Mouse (Mus musculus) right cerebral cortex, postnatal 14 days (tissue): ENCODE data around the gene Ipo5.

Experiments
- DNase-seq: peaks from one replicate; pipeline ENCODE4 v3.0.0; 2022

Ipo5 gene

GRCm38 (mm10) chr14:120910733-120911324, at the start of gene Ipo5:
Gene Ipo5, plus strand, starts transcription at chr14:120911224.
- peak; percentile 96 for DNase-seq

DNA sequence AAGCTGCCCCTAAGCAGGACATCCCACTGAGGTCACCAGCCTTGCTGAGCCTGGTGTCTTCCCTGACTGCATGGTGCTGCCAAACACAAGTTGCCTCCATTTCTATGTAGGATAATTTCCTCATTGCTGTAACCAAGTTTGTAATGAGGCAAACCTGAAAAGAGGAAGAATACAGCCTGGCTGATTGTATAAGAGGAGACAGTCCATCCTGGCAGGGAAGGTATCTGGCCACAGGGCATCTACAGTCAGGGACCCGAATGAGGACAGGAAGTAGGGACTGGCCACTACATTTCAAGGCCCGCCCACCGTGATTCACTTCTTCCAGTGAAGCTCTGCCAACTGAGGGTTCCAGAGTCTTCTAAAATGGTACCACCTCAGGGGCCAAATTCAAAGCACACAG, 47.8 kb upstream of the Ipo5 start:
- no peak for DNase-seq

DNA sequence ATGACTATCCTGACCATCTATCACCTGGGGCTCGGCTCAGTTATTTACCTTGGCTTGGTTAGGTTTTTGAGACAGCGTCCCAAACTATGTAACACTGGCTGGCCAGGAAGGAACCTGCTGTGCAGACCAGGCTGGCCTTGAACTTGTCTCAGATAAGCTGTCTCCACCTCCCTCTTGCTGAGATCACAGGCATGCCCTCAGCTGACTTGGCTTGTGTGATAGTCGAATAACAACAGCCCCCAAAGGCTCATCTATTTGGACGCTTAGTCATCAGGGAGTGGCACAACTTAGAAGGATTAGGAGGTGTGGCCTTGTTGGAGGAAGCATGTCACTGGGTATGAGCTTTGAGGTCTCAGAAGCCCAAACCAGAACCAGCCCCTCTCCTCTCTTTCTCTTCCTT, 46.1 kb upstream of the Ipo5 start:
- DNase-seq: no peak

DNA sequence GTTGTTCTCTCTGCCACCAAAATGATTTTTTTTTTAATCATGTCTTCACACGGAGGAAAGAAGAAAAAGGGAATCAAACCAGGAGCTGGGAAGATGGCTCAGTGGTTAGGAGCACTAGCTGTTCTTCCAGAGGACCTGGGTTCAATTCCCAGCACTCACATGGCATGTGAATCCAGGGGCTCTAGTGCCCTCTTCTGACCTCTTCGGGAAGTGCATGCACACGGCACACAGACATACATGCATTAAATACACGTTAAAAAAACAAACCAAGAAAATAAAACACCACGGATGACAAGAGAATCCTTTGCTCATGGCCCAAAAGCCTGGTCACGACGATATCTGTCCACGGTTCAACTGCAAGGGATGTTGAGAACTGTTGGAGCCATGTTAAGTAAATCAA, 44.5 kb upstream of the Ipo5 start:
- peak; percentile 6 for DNase-seq

DNA sequence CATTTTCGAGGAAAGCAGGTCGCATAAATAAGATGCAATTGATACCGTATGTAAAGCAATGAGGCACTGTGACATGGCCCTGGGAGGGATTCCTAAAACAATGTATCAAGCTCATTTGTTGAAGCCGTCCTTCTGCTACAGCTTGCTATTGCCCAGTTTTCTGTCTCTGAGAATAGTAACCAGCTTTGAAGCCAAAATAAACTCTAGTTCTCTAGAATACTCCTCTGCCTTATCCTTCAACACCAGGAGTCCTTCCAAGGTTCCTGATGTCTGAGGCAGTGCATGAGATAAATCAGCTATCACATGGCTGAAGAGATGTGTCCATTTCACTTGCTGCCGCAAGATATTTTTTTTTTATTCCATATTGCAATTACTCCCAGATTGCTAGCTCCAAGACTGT, 43.9 kb upstream of the Ipo5 start:
- no peak for DNase-seq

DNA sequence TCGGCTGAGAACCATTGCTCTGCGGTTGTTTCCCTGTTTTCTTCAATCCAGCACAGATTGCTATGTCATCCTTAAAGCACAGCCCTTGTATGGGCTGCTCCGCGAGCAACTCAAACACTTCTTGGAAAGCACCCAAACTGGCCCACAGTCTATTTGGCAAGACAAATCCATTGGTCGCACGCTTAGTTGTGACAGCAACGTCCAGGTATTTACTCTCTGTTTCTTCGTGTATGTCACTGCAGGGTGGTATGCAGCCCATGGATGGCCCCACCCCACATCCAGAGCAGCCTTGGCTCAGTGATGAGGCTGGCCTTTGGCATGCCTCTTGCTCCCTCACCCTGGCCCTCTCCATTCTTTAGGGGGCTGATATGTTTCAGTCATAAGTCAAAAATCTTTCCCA, 42.5 kb upstream of the Ipo5 start:
- DNase-seq: peak; percentile 35

DNA sequence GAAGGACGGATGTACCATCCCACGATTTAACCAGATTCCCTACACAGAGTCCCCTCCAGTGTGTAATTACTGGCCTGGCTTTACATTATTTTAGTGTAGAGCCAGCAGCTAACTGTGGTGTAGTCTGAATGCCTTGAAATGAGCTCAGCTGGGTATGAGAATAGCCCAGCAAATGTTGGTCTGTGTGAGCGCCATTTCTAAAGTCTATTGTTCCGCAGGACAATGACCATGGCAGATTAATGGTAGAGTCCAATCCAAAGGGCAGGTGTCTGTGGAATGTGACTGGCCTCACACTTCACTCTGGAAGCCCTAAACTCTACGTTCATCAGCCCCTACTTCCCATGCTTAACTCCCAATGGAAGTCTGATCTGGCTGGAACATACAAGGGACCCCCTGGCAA, 40.3 kb upstream of the Ipo5 start:
- no peak for DNase-seq

GRCm38 (mm10) chr14:120874397-120874796, 36.6 kb upstream of the Ipo5 start:
- DNase-seq: no peak

DNA sequence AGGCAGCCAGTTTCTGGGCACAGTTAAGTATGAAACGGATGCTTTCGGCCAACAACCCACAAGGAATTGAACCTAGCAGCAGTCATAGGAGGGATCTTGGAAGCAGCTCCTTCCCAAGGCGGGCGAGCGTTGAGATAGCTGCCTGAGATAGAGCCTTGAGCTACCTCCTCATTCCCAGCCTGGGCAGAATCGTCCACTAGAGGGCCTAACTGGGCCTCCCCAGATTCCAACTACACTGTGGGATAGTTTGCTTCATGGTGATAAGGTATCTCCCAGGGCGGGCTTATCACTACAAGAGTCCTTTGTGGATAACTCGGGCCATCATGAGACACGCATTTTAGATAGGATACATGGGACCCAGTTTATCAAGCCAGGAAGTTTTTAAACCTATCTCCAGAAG, 35.9 kb upstream of the Ipo5 start:
- peak; percentile 40 for DNase-seq

DNA sequence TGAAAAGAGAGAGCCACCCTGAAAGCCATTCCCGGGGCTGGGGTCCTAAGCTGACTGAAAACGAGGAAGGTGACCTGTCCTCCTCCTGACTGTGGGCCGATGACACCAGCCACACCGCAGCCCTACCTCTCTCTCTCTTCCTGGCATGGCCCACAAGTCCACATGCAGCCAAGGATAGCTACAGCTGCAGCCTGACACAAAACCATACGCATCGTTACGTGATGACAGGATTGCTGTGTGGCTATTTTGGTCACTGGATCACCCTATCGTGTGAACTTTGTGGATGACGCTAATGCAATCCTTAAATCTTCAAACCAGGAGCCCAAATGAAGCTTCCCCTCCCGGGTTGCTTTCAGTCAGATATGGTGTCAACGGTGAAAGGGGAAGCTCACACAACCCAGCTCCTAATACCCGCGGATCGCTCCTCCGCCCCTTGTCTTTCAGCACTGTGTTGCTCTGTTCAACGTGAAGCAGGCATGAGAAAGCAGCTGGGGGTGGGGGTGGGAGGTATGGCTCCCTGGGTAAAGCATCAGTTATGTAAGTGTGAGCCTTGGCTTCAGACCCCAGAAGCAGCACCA, 35.1 kb upstream of the Ipo5 start:
- DNase-seq: peak; percentile 1

DNA sequence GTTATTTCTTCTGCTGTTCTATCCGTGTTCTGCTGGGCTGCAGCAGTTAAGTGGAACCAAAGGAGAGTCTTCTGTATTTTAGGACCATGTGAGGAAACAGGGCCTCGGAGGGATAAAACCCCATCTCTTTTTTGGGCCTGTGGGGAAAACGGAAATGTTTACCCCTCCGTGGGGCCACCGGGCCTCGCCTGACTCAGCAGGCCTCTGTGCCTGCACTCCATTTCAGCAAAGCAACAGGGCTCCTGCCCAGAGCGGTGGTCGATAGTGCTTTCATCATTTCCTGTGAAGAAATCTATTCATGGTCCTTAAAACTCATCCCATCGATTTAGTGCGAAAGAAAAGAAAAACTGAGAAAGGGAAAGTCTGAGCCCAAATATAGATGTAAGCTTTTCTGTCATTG, 33.9 kb upstream of the Ipo5 start:
- DNase-seq: peak; percentile 3

DNA sequence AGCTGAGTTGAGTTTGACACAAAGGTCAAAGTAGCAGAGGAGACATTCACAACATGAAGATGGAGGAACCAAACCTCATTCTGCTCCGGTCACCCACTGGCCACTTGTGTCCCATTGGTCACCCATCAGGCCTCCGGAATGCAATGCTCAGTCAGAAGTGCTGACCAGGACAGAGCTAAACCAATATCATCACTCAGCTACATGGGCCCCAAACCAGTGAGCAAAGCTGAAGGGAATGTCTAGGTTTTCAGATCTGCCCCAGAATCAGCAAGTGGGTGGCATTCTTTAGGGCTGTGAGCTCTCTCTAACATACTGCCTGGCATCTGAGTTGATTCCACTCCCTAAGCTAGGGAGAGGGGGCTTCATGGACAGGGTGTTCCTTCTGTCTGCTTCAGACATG, 32.0 kb upstream of the Ipo5 start:
- peak; percentile 1 for DNase-seq

DNA sequence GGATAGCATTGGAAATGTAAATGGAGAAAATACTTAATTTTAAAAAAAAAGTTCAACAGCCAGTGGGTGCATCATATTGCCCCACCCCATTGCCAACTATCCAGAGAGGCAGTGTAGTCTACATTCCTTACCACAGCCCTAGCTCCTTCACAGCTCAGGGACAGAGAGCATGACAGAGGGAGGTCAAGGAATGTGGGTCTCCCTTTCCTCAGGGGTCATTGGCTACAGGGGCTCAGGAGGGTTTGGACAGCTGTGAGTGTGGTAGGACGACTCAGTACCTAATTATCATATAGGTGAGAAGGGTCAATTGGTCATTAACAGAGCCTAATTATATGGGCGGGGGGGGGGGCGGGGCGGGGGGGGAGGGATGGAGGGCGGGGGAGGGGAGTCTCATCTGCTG, 30.4 kb upstream of the Ipo5 start:
- DNase-seq: no peak

- no peak for DNase-seq
Observed at GRCm38 (mm10) chr14:120881054-120881453, 30.0 kb upstream of the Ipo5 start.

GRCm38 (mm10) chr14:120888681-120889080, 22.3 kb upstream of the Ipo5 start:
- DNase-seq: no peak

- DNase-seq: peak; percentile 22
Observed at GRCm38 (mm10) chr14:120892369-120892768, 18.7 kb upstream of the Ipo5 start.

GRCm38 (mm10) chr14:120896613-120897012, 14.4 kb upstream of the Ipo5 start:
- DNase-seq: no peak

DNA sequence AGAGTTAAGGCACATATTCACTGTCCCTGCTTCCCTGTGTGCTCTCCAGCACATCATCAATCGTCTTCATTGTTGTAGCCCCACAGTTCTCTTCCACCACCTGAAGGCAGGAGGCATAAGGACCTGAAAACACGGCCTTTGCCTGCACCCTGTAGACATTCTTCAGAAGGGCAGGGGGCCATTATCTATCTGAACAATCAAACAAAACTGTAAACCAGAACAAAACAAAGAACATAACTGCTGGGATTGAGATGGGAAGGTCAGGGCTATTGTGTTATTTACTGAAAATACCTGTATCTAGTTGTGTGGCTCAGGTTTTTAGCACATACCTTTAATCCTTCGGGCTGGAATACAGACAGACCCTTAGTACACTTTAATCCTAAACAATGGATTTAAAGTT, 12.1 kb upstream of the Ipo5 start:
- no peak for DNase-seq

- no peak for DNase-seq
Observed at GRCm38 (mm10) chr14:120909396-120909795, 1.6 kb upstream of the Ipo5 start.

- peak; percentile 9 for DNase-seq
Observed at GRCm38 (mm10) chr14:120910320-120910719, 704 bp upstream of the Ipo5 start.

DNA sequence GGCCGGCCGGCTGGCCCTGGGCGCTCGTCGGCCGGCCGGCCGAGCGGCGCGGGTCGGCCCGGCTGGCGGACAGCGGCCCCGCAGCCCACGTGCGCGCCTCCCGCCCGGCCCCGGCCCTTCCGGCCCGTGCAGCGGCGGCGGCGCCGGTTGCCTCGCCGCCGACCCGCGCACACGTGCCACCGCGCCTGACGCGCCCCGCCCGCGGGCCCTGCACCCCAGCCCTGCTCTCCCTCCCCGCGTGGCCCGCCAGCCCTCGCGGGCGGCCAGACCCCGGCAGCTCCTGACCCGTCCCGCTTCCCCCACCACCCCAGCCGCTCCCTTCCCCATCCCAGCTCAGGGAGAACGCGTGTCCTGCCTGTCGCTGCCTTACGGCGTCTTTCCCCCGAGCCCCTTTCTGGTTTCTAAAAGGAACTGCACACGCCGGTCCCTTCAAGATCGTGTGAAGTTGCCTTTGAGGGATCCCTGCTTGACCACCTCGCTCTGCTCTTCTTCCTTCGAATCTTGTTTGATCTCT, 421 bp downstream of the Ipo5 start:
- DNase-seq: peak; percentile 40

DNA sequence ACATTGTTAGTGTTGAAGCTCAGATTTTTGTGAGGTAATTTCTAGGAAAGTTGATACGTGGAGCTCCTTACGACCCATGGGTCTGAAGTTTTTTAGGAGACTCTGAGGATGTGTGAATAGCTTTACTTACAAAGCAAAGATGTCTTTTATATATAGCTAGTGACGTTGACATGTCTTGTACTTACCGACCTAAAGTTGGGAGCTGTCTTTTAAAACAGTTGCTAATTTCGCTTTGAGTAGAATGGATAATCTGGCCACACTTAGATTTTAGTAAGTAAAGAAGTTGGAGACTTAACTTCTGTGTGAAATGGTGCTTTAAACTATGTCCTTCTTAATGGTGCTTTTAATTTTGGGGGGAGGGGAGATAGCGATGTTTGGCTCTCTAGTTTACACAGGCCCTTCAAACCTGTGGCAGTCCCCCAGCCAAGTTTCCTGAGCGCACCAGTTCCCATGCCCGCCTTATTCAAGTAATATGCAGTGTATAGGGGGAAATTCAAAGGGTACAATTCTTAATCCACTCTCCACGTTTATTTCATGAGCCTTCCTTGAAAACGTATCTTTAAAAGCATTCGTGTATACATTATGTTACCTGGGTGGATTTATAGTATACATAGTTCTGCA, 1.2 kb downstream of the Ipo5 start:
- no peak for DNase-seq

DNA sequence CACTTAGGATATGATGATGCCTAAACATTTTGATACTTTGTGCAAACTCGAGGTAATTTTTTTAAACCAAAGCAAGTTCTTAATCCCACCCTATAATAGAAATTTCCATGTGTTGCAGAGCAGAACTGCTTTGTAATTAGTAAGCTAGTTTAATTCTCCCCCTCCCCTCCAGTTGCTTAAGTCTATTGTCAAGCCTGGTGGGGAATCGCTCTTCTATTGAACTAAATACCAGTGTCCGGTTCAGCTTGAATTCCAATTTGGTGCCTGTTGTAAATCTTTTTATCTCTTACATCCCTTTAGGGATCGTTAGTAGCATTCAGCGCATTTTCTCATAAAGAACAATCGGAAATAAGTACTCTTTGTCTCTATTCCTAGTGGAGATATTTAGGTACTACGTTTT, 1.9 kb downstream of the Ipo5 start:
- no peak for DNase-seq

GRCm38 (mm10) chr14:120921805-120922204, 10.8 kb downstream of the Ipo5 start:
- DNase-seq: no peak

DNA sequence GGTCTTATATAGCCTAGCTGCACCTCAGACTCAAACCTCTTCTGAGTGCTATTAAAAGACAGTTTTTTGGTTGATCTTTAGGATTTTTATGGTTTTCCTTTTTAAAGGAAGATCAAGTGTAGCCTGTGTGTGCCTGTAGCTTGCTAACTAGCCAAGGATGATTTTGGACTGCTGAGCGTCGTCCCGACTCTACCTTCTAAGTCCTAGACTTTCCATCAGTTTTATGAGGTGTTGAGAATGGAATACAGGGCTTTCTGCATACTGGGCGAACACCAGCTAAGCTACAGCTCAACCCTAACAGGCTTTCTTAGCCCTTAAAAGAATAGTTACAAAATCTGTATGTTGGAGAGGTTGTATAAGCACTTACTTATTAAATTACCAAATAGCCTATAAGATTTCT, 13.0 kb downstream of the Ipo5 start:
- DNase-seq: no peak
